Mouse (Mus musculus) MEL-GATA-1-ER (cell line): ENCODE measurements around the gene Ncoa4.
"Not testable (repeated sequence)": the region's sequence is repeated elsewhere in the genome, so short reads cannot be mapped to it uniquely, and the experiment has no call there.

Source experiments
- DNase-seq: peaks from one replicate; pipeline ENCODE4 v3.0.0-alpha.2; 2012; ENCODE audit warnings: low read depth; ENCODE audit errors: extremely low read depth

The Ncoa4 gene

DNA sequence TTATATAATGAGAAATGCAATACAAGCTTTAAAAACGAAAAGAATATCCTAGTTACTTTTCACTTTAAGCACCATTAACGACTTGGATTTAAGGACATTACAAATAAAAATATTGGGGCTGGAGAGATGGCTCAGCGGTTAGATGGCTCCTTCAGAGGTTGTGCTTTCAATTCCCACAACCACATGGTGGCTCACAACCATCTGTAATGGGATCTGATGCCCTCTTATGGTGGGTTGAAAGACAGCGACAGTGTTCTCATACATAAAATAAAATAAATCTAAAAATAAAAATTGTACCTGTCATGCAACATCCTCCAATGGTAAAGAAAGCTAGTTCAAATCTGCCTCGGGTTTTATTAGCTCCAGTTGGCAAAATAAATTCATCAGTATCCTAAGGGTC, 33.9 kb downstream of the Ncoa4 start:
- not testable (repeated sequence) for DNase-seq

DNA sequence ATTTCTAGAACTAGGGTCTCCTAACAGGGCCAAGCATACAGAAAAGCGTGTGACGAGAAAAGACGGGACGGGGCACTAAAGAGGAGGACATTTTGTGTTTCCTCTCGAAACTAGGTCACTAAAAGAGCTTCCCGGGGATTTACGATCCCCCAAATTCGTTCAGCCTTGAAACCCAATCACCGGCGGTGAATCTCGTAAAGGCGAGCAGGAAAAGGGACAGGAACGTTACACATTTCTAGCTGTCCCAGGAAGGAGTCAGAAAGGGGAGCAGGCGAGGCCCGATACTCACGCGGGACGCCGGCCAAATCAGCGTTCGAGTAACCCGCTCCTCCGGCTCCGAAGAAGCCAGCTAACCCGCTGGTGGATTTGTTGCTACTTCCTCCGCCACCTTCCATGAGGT, 41.7 kb downstream of the Ncoa4 start:
- DNase-seq = no peak

DNA sequence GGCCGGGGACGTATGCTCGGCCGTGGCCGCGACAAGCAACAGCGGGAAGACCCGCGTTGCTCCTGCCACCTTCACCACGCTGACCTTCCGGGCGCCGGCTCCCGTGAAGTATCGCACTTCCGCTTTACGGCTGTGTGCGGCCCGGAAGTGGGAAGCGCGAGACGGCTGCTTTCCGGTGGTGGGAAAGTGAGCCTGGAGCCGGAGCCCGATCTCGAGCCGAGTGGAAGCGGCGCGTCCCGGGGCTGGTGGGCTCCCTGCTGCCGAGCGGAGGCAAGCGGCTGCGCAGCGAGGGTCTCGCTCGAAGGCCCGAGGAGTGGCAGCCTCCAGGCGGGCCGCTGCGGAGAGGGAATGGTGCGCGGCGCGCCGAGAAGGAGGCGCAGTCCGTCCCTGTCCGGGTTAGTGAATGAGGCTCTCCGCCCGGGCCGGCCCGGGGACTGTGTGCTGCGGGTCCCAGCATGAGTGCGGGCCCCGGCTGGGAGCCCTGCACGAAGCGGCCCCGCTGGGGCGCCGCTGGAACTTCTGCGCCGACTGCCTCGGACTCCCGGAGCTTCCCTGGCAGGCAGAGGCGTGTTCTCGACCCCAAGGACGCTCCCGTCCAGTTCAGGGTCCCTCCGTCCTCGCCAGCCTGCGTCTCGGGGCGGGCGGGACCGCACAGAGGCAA, 42.3 kb downstream of the Ncoa4 start, which contains the start of the genes Timm23 and Parg:
Gene Timm23, minus strand, starts transcription at position 108 of the 661 bp plus-strand sequence.
Gene Parg, plus strand, starts transcription at position 159 of the 661 bp plus-strand sequence.
- peak; percentile 64 for DNase-seq

DNA sequence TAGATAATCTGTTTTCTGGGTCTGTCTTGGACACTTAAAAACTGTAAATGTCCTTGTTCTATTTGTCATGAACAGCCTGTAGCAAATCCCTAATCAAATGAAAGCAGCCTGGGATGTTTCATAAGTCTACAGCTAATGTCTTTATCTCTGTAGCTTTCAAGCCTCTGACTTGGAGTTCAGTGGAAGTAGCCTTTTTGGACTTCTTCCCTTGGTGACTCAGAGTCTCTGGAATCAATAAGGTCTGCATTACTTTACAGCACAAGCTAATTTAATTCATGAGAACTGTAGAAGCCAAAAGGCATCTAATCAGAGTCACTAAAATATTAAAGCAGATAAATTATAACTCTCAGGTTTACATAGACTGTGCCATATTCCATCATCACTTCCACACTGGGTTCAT, 66.9 kb downstream of the Ncoa4 start:
- no peak for DNase-seq

DNA sequence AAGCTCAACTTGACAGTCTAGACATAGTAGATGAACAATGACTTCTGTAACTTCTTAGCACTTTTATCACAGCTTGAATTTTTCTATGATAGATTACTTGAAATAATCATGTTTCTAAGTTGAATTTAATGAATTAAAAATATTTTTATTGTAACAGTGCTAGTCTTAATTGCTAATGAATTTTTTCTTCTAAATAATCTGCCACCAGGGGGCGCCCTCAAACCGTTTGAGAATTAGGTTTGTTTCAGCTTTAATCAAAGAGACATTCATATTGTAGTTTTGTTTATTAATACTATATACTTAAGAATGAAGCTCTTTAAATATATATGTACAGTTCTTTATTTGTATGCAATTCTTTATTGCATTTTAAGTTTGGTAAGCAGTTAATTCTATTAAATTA, 69.3 kb downstream of the Ncoa4 start:
- peak; percentile 18 for DNase-seq
